Mouse (Mus musculus): ENCODE data around the gene Aatf.
A peak's percentile ranks its signal among the peaks of the same experiment; 100 is the strongest.
"Not testable (repeated sequence)": the region's sequence is repeated elsewhere in the genome, so short reads cannot be mapped to it uniquely, and the experiment has no call there.

Gene Aatf

DNA sequence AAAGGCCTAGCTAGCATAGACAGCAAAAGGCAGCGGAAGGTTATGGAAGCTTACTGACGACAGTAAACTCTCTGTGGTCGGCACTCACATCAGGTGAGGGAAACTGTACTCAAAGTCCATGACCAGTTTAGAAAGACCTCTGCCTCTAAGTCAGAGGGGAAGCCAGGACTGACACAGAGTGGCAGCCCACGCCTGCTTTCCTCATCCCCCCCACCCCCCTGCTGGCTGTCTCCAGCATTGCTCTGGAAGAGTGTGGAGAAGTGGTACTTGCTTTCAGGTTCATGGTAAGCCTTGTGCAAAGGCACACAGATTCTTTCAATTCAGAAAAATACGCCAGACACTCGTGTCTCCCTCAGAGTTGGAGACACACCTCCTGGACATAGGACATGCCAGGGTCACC, 78.4 kb downstream of the Aatf start:
- DNase-seq (ENCODE audit: low spot score) = no peak

DNA sequence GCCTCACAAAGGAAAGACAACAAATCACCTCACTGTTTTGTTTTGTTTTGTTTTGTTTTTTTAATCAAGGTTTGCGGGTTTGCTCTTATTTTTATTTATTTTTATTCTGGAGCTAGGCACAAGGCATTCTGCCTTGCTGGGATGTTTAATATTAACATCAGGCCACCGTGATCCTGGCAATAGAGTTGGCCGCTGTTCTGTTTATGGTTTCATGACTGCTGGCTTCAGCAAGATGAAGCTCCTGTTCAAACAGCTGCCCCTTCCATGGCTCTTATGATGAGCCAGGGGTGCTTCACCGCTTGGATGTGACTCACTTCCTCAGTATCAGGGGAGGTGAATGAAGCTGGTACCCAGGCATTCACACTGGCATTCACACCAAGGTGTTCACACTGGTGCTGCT, 83.0 kb downstream of the Aatf start:
- no peak for DNase-seq (ENCODE audit: low spot score)

DNA sequence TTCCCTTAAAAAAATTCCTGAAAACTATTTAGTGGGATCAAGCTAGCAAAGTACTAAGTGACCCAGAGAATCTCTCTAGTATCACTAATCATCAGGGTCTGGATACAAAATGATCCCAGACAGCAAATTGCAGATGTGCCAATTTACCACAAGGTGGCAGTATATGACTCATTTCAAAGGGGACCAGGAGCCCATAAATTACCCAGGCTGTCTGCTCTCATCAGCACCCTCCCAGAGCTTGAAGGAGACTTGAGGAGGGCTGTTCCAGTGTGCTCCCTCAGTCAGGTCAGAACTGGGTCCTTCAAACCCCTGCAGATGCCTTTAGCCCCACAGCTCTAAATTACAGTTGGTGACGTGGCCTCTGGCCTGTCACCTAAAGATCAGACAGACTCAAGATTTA, 83.7 kb downstream of the Aatf start:
- peak; percentile 79 for DNase-seq (ENCODE audit: low spot score)

DNA sequence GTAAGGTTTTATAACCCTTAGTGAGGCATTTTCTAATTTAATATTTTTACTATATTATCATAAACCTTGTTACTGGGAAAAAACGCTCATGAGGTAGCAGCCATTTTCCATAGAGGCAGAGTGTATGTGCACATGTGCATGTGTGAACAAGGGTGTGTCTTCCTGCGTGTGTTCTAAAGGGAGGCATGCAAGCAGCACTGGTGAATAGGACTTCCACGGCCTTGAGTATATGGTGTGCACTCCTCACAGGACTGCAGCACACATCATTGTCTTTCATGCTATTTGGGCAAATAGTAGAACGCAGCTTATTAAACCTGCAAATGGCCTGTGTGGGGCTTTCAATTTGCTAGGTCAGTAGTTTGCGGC, 86.7 kb downstream of the Aatf start:
- DNase-seq (ENCODE audit: low spot score) = no peak

DNA sequence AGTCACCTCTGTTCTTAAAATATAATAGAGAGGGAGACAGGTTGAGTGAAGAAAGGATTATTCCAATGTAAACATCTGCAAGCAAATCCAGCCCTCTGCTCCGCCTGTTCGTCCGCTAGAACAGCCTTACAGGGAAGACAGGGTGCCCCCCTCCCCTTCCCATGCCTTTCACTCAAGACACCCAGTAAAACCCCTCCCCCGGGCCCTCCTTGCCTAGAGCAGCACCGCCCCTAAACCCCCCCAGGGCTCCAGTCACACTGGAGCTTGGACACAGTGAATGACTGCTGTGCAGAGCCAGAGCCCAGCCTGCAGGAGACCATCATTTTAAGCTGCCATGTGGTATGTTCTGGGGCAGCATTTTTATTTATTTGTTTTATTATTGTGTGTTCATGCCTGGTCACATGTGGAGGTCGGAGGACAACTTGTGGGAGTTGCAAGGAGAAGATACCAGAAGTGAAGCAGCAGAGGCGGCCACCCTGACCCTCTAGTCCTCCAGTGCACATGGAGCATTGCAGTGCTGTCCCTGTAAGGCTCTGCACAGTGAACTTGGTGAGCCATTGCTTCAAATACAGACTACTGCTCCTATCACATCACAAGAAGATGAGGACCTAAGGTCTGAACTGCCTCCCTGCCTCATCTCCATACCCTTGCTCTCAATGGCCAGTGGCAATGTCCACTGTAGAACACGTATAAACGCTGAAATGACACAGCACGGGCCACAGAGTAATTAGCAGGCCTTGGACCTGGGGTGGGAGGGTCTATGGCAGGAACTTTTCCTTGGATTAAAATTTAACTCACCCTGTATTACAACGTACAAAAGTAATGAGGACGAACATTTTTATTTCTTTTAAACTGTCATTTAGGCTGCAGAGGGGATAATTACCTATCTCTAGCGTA, 87.3 kb downstream of the Aatf start:
- DNase-seq (ENCODE audit: low spot score) = no peak

DNA sequence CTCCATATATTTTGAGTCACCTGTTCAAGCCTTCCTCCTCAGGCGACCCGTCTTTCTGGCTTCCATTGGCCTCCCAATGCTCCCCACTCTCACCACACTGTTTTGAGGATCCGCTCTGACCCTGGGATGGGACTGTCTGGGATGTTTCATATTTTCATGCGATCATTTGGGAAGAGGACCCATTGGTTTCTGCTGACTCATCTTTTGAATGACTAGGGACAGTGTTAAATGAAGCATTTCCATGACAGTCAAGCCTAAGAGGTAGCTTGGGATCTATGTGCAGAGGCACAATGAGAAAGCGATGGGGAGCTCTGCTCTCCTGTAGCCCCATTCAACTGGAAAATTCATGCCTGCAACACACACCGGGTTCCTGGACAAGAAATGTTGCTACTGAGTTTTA, 92.5 kb downstream of the Aatf start:
- no peak for DNase-seq (ENCODE audit: low spot score)

DNA sequence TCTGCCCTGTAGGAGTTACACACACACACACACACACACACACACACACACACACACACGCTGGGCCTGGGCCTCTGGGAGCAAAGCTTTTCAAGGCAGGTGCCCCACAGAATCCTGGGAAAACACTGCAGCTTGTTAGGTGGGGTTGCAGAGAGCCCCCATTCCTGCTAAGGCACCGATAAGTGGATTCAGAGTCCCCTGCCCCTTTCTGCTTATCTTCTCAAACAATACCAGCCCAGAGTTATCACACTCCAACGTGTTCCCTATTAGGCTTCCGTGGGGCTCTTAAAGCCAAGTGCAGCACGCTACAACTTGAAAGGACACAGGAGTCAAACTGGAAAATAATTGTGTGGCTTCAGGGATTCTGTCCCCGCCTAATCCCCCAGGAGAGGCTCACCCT, 100.2 kb downstream of the Aatf start:
- DNase-seq (ENCODE audit: low spot score) = no peak

DNA sequence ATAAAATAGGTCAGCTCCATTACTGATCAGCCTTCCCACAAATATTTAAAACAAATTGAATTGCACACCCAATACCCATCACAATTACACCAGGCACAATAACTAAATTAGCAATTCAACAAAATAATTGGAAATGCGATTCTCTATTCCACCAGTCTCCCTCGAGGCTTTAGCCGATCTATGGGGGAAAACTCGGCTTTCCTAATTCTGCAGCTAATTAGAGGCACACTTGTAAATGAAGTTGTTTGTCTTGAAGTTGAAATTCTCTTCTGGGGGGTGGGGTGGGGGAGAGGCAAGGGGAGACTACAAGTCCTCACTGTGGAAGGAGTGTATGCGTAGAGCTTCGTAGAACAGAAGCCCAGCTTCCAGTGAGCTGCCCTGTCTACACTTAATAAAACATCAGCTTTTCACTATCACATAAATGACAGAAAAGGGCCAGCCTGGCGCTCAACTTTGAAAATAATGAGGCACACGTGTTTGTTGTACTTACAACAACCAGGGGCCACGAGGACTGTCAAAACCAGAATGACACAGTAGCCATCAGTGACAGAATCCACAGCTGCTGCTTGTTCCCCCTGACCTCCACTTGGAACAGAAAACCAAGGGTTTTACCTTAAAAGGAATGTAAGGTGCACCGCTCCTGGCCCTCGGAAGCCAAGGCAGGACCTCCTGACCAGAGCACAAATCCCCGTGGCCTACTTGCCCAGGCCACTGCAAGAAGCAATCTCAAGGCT, 101.0 kb downstream of the Aatf start:
- DNase-seq (ENCODE audit: low spot score) = no peak

DNA sequence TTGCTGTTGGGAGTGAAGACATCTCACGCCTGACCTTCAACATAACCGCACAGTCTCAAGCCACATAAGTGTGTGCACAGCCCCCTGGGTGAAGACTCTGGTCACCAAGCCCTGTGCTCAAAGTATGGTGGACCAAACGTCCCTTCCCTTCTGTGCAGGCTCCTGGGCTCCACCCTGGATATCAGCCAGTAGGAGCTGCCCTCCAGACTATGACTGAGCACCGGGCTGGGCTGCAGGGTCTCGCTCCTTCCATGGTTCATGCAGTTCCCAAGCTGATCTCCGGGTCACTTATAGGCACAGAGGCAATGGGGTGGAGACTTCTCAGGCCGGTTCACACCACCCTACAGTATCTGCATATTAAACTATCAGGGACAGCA, 101.7 kb downstream of the Aatf start:
- DNase-seq (ENCODE audit: low spot score) = no peak

DNA sequence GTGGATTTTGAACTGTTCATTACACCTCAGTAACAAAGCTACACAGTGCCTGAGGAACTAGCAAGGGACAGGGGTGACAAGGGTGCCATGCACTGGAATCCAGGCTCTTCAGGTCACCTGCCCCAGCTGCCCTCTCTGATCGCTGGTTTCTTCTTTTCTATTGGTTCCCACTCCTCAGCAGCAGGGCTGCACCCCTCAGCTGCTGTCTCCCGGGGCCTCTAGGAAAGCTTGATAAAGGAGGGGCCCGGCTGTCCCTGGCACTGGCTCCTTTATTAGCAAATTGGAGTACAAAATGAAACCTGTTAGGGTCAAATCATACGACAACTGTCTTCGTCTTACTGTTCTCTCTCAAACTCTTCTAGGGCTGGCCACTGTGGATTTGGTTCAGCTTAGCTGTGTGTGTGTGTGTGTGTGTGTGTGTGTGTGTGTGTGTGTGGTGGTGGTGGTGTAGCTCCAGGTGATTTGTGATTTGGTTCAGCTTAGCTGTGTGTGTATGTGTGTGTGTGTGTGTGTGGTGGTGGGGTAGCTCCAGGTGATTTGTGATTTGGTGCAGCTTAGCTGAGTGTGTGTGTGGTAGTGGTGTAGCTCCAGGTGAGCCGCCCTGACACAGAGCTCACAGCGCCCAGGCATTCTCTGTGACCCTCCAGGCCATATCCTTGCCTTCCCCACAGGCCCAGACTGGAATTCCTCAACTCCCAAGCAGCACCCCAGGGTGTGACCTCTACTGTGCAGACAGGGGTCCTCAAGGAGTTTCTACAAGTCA, 102.3 kb downstream of the Aatf start:
- DNase-seq (ENCODE audit: low spot score) = no peak

DNA sequence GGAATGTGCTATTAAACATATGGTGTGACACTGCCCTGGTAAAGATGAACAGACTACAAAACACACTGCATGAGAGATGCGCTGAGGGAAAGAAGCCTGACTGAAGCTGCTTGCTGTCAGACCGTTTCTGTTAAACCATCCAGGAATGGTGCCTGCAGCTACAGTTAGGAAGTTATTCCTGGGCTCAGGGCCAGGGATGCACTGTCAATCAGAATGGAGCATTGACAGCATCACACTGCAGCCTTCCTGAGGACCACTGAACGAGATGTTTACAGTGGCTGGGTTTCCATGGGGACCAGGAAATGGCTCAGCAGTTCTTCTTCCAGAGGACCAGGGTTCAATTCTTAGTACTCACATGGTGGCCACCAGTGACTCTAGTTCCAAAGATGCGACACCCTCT, 102.9 kb downstream of the Aatf start:
- DNase-seq (ENCODE audit: low spot score) = peak; percentile 23

DNA sequence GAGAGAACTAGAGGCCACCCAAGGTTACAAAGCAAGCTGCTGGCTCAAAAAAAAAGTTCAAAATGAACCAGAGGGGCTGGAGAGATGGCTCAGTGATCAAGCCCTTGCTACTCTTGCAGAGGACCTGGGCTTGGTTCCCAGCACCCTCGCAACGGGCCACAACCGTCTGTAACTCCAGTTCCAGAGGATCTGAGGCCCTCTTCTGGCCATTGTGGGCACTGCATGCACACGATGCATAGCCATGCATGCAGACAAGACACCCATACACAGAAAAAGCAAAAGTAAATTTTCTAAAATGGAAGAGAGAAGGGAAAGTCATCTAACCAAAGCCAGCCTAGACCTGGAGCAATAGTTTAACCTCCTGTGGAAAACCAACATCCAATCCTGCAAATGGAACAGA, 106.6 kb downstream of the Aatf start:
- no peak for DNase-seq (ENCODE audit: low spot score)

DNA sequence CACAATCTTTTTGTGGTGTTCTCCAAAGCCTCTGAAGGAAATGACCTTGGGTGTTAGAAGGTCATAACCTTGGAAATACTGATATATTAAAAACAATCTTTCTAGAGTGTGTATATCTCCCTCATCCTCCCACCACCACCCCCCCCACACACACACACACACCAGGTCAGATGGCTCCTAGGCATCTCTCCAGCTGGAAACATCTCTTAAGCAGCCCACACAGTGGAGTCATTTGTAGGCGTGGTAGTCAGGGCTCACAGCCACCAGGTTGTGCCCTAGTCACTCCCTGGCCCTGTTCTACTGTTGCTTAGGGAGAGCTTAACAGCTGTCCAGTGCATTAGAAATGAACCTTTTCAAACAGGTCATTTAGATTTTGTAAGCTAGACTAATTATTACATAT, 118.3 kb downstream of the Aatf start:
- DNase-seq (ENCODE audit: low spot score) = no peak

DNA sequence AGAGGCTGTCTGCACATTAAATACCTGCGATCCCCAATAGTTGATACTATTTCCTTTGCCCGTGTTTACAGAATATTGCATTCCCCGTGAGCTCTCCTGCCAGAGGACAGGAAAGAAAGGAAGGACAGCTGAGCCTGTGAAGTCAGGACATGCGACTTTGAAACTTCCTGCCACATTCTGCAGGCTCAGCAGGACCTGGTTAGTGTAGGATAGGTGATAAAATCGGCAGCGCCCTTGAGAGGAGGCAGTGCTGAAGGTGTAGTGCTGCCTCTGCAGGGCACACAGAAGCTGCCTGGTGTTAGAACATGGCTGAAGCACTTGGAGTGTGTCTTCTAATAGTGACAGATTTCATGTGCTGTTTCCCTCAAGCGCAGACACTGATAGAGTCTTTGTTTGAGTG, 119.8 kb downstream of the Aatf start:
- no peak for DNase-seq (ENCODE audit: low spot score)

DNA sequence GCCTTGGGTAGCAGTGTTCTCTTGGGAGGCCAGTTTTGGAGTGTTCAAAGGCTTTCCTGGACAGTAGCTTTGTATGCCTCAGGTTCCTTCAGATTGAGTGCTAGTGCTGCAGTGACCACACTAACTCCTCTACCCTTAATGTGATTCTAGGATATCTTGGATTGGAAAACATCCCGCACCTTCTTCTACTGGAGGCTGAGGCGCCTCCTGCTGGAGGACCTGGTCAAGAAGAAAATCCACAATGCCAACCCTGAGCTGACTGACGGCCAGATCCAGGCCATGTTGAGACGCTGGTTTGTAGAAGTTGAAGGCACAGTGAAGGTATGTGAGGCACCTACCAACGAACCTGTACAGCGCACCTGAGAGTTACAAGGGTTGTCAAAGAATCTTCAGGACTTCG, 121.3 kb downstream of the Aatf start:
- DNase-seq (ENCODE audit: low spot score) = not testable (repeated sequence)

DNA sequence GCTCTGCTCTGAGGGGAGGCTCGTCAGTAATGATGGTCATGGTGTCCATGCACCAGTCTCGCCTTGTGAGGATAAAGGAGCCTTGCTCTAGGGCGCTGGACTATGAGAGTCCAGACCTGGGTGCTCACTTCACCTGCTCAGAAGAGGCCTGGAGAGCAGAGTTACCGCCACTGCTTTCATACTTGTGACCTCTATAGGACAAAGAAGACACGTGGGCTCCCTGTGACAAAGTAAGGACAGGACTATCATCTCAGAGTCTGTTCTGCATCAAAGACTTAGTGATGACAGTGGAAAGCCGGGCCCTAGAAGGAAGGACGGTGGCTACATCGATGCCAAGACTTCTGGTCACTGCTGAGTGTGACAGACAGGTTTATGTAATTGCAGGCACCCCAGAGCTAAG, 122.2 kb downstream of the Aatf start:
- DNase-seq (ENCODE audit: low spot score) = no peak

DNA sequence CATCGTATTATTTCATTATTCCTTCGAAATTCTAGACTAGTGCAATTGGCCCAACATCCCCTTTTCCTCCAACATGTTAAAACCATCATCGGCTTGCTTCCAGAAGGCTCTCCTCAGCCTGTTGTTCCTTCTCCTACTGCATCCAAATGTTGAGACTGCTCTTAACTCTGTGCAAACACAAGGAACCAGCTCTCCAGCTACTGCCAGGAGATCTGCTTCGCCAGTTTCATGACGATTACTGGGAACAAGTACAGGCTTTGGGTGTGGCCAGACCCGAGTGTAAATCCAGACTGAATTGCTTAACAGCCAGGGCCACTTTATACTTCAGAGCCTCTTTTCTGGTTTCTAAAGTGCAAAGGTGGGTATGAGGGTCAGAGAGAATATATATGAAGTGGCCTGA, 124.0 kb downstream of the Aatf start:
- DNase-seq (ENCODE audit: low spot score) = no peak

DNA sequence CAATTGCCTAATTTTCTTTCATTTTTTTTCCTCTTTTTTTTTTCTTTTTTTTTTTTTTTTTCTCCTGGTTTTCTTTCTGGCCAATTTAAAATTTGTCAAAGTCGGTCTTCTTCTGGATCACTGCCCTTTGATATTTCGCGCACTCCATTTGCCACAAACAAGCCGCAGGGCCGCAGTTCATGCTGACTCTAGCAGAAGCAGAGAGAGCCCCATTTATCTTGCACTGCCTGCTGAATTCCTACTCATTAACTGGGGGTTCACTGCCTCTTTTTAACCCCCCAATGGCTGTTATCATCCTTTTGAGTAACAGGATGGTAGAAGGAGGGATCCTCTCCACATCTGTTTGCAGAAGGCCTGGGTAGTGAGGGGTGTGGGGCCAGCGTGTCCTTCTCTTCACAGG, 129.4 kb downstream of the Aatf start:
- DNase-seq (ENCODE audit: low spot score) = no peak

DNA sequence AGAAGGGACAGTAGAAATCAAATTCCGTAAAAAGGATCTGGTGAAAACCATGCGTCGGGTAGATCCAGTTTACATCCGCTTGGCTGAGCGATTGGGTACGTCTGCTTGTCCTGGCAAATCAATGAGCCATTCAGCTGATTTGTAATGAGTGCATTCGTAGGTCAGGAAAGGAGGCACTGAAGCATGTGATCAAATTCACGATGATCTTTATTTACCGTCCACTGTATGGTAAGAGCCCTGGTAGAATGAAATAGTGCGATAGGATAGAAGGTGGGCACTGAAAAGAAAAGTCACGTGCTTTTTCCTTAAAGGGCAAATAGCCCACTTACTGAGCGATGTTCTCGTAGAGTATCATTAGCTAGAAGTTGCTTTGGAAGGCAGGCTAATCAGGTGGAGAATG, 130.9 kb downstream of the Aatf start:
- no peak for DNase-seq (ENCODE audit: low spot score)

DNA sequence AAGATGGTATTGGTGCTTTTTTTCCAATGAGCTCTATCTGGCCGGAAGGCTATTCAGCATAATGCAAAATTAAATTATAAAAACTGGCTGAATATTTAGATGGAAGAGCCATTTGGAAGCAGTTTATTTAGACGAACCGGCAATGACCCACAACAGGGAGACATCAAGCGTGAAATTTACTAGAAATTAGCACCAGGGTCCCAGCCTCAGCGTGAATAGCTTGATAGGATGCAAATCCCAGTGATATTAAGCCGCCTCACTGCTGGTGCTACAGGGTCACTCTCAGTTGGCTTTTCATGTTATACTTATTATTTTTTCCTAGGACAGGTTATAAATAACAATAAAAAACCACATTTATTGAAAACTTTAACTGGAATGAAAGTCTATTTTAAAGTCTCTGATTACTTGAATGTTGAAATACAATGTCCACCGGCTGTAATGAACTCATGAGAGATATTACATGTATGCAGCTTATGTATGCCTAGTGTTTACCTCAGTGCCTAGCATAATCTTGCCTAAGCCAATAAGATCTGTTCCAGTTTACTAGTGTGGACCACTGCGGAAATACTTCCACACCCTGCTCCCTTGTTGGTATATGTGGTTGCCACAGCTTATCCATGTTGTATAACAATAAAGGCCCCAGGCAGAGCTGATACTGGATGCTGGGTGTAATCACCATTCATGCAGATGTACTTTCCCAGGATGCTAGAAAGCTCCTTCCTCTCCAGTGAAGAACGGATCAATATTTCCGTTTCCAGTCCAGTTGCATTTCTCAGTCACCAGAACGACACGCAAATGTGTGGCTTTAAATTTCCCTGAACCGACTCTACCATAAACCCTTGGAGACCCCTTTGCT, 136.6 kb downstream of the Aatf start:
- no peak for DNase-seq (ENCODE audit: low spot score)

DNA sequence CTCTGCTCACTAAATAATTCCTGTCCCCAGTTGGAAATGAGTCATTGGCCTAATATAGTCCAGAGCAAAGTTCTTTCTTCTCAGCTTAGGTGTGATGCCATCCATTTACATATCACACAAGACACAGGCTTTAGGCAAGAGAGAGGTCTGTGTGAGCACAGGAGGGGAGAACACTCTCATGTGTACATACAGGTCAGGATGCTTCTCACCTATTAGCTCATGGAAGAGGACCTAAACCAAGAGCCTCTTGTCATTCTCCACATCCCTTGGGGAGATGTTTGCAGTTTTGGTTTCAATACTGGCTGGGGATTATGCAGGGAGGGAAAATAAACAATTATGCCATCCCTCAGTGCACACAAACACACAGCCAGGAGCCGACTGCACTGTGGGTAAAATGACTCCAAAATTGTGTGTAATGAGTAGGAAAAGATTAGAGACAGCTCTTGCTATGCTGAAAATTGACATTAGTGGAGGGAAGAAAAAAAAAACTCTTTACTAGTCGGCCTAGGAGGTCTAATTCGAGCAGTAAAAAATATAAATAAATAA, 137.3 kb downstream of the Aatf start:
- DNase-seq (ENCODE audit: low spot score) = no peak

DNA sequence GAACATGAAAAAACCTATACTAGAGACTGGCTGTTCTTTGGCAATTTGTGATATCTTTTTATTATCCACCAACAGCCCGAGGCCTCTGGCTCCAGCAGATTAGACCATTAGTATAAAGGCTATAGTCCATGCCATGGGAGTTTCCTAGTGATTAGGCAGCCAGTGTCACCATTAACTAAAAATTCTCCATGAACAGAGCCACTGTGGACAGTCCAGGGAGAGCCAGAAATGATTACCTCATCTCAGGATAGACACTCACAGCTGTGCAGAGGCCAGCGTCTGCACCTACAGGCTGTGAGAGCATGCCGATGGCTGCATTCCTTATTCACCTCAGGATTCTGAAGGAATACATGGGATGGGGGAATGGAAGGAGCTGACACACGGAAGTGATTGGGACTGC, 140.2 kb downstream of the Aatf start:
- DNase-seq (ENCODE audit: low spot score) = peak; percentile 17
